Mouse (Mus musculus) bone marrow macrophage, adult 2 months (primary cell): ENCODE results near the gene Gm853.

Experiments used
- CTCF ChIP-seq: IDR thresholded peaks from 2 replicates; pipeline ENCODE4 v1.5.1; 2012; ENCODE audit warnings: low read depth, mild to moderate bottlenecking, low read length, moderate library complexity
- POLR2A ChIP-seq: IDR thresholded peaks from 2 replicates; pipeline ENCODE4 v1.6.1; 2012; ENCODE audit warnings: mild to moderate bottlenecking, low read depth, low read length, borderline replicate concordance

GRCm38 (mm10) chr4:130212421-130212820, 9.8 kb downstream of the Gm853 start:
- TF ChIP-seq POLR2A (no peak), CTCF (no peak)
